Mouse (Mus musculus) adrenal gland, postnatal 4 days (tissue): Measurements from ENCODE around the gene Slc25a10. TPM values are rescaled to one million over a fixed set of nuclear protein-coding genes. Genes with fewer than 3 reads are reported as not detected.

ENCODE experiments used
- DNase-seq, 2 experiments: peaks; one replicate each; pipeline ENCODE4 v3.0.0; 2021 to 2022; ENCODE audit warnings: low spot score in 2 of 2, mixed read lengths in 2 of 2
- total RNA-seq, 2 experiments: library from RNA; stranded (reverse); gene quantifications; 2 replicates each; pipeline ENCODE4 v1.2.3; 2021

Slc25a10 gene
- total RNA-seq, 2 experiments from 2014 or later: 102 to 103 TPM

DNA sequence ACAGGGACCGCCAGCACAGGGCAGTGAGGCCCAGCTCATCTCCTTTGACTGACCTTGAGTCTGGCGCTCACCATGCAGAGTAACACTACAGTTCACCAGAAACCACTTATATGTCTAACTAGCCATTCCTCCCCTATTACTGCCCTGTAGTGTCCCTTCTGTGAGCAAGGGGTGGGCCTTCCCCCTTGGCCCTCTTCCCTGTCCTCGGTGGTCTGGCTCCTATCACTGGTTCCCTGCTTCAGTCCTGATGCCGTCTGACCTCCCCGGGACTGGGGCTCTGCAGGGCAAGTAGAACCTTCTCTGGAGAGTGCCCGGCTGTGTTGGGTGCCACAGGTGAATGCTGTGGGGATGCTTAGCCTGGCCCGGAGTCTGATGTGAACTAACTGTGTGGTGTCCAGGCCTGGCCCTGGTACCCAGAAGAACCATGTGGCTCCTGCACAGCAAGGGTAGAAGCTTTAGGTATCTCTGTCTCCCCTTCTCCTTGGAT lies 8.1 kb upstream of the Slc25a10 start:
- no peak for DNase-seq

DNA sequence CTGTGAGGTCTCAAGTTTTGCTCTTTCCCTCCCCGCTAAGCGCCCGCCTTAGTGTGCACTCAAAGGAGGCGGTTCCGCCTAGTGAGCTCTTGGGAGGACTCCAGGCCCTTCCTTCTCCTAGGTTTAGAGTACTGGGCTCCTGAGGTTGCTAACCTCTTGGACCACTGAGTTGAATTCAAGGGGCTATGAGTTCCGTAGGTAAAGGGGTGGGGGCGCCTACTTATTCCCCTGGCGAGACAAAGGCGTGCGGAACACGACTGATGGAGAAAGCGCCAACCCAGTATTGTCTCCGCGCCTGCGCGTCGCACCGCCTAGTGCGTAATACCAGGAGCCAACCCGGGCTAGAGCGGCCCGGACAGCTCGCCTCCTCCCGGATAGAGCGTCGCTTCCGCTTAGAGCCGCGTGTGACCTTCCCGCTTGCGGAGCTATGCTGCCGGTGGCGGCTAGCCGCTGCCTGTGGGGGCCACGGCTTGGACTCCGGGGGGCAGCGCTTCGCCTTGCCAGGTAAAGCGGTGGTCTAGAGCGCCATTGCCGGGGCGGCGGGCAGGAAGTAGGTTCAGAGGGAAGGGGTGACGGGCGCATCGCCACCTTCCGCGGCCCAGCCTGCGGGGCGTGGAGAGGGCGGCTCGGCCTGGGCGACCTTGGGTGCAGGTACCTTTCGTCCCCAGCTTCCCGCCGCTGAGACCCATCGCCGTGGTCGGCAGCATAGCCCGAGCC lies 7.2 kb upstream of the Slc25a10 start, which contains the start of gene Mrpl12:
Gene Mrpl12 (plus strand): TSS at position 349 of the 717 bp plus-strand sequence.
- DNase-seq: peak; percentile 74 to 83

DNA sequence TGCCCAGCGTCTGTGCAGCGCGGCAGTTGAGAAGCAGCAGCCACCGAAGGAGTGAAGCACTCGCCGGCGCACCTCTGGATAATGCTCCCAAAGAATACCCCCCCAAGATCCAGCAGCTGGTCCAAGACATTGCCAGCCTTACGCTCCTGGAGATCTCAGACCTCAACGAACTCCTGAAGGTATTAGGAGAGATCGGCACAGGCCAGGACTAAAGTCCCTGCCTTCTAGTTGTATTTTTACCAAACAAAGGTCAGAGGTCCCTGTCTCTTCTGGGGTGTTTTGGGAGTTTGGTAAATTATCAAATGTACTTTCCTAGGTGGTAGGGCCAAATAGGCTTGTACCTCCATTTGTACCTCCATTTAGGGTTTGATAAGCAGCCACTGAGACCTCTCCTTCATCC lies 6.4 kb upstream of the Slc25a10 start:
- no peak for DNase-seq

DNA sequence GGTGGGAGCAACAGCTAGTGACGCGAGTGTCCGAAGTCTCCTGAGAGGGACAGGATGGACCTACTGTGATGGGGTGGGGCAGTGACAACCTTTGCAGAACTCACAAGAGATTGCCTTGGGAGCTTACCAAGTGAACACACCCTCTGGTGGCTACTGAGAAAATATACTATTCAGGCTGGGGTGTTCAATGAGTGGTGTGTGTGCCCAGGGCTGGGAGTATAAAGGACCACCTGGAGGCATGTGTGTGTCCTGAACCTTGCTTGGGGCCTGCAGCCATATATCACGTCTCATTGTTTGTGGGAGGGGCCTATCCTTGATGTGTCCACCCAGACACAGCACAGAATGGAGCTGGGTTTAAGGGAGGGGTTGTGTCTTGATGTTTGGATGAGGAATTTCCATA lies 3.1 kb upstream of the Slc25a10 start:
- DNase-seq: no peak

DNA sequence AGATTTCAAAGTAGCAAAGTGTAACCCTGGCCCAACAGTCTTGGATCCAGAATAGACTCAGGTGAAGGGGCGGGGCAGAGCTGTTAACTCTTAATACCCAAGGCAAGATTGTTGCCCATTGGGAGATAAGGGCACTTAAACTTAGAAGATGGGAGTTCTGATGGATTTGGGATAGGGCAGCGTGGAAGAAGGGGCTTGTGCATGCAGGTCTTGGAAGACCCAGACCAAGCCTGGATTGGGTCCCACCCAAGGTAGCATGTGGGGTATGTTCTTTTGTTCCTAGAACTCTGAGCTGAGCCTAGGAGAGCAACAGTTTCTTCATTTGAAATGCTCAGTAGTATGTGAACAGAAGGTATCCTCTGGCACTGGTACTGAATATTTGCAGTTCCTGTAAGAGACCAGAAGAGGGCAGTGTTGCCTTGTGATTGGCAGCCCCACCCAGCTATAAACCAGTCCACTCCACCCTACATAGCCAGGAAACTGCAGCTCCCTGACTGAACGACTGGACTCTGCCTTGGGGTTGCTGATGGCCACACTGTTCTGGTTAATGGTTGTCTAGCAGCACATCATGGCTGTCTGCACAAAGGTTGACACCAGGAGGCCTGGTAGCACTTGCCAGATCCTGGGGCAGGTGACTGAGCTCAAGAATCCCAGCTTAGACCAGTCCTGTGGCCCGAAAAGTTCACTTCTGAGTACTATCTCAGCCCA lies 2.4 kb upstream of the Slc25a10 start:
- DNase-seq: peak in 1 of 2 experiments; percentile 54

DNA sequence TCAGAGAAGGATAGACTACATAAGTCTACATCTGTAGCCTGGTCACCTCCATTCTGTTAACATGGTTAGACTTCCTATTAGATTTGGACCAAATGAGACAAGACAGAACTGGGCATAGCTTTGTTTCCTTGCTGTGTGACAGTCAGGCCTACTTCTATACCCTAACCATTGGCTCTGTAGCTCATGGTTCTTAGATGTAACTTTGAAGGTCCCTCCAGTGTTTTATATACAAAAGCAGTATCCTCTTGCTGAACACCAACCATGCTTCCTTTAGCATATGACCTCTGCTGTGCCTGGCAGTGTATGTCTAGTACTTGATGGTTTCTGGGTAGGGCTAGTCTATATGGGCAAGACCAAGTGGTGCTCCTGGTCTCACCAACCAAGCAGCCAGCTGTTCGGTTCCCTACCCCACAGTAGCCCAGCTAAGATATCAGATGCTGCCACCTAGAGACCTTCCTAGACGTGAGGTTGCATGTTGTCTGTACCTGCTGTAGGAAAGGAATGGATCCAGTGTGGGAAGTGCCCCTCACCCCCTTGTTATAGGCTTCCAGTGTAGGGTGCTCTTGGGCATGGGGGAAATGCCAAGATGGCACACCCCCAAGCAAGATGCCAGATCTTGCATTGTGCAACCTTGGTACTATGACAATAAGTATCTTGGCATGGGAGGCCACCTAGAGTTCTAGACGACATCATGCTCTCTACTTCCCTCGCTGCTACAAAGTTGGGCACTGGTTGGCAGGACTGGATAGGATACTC lies 1.2 kb upstream of the Slc25a10 start:
- DNase-seq: no peak

DNA sequence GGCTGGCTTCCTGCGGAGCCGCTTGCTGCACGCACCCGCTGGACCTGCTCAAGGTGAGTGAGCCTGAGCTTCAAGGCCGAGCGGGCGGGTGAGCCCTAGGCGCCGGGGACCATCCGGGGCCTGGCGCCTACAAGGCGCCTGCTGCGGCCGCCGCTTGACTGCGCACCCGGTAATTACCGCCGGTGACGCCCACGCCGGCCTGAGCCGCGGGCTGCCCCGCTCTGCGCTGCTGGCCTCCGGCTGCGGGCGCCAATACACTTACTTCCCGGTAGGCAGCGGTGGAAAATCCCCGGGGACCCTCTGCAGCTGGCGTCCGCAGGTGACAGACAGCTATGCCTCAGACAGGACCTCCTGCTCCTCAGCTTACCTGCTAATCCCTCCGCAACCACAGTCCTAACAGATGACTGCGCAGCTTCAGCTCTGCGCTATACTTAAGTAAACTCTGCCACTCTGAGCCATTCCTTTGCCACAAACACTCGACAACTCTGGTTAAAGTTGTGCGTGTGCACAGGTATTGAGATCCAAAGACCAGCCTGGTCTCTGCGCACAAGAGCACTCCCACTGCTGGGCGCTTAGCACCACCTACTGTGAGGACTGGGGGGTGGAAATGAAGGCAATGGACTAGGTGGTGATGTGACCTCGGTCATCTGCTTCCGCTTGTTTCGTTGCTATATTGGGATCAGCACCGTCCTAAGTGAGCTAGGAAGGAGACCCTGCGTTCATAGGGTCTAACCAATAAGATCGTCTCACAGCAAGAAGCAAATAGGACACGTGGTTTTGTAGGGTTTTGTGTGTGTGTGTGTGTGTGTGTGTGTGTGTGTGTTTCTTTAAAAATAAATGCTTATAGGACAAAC lies 611 bp downstream of the Slc25a10 start:
- no peak for DNase-seq

DNA sequence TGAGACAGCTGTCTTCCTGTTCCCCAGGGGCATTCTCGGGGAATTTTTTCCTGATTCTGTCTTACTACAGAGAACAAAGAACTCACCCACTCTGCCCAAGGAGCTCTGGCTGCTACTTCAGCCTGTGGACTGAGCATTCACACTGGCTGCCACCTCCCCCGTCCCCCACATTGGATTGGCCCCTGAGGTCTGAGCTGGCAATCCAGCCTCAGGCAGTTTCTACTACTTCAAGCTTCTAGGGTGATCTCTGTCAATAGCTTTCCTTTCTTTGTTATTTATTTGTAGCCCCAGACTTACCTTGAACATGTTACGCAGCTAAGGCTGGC lies 1.2 kb downstream of the Slc25a10 start:
- DNase-seq: no peak

DNA sequence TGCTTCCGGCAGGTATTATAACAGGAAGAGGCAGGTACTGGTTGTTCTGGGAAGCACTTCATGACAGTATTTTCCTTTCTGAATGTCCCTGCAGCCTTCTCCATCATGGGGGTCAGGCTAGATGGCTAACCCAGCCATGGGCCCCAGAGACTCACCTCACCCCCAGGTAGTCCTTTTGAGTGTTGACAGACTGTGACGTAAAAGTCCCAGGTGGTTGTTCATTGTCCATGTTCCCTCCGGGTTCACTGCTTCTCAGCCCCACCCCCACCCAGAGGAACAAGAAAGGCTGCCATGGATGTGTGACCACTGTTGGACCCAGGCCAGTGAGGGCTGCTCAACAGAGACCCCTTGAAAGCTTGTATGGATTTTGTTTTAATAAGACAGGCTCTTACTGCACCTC lies 1.7 kb downstream of the Slc25a10 start:
- no peak for DNase-seq

DNA sequence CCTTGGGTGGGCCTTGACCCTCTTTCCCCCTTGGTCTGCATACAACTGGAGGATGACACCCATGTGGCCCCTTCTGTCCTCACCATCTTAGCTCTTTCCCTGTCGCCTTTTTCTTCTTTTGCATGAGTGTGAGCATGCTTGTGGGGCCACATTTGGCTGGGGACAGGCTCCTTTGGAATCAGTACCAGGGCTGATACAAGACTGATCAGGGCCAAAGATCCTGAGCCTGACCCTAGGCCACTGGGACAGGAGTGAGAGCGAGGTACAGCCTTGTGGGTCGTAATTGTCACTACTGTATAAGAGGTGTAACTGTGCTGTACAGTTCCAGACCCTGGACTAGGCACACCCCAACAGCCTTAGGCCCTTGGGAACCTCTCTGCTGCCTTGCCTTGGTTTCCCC lies 2.3 kb downstream of the Slc25a10 start:
- no peak for DNase-seq

DNA sequence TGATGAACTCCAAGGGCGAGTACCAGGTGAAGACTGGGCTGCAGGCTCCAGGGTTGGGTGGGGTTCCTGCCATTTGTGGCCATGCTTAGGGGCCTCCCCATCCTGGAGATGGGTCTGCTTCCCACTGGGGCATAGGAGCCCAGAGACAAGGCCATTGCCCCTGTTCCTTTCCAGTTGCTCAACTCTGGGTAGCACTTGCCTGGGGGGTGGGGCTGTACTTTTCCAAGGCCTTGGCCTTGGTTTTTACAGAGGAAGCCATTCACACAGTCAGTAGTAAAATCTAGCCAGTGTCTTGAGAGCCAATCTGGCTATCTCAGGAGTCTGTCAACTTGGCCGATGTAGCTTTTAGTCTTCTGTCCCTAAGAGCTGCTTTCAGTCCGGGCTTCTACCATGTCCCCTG lies 5.8 kb downstream of the Slc25a10 start:
- DNase-seq: peak in 1 of 2 experiments; percentile 43

DNA sequence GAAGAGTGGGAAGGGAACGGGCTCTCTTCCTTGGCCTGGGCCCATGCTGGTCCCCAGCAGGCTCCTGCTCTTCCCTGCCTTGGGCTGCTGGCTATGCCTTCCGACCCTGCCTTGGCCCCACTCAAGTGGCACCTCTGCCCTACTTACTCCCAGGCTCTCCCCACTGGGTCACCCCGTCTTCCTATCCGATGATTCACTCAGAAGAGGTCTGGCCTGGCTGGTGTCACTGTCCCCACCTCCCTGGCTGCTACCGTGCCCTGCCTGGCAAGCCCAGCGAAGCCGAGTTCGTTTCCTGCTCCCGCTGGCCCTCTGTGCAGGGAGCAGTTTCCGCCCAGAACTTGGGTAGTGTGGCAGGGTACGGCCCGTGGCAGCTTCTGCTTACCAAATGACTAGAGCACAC lies 6.6 kb downstream of the Slc25a10 start:
- no peak for DNase-seq

DNA sequence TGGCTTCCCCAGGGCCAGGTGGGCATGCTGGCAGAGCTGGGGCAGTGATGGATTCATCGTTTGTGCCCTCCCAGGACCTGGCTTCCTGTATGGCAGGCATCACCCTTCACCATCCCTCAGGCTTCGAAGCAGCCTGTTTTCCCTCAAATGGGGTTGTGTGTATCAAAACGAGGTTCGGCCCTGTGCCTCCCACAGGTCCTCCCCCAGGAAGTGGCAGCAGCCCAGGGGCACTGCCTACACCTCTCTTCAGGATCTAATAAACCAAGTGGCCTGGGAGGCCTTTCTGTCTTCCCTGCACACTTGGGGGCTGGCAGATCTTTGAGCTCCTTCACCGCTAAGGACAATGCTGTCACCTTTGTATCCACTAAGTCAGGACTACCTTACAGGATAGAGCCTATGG lies 7.3 kb downstream of the Slc25a10 start:
- DNase-seq: no peak

DNA sequence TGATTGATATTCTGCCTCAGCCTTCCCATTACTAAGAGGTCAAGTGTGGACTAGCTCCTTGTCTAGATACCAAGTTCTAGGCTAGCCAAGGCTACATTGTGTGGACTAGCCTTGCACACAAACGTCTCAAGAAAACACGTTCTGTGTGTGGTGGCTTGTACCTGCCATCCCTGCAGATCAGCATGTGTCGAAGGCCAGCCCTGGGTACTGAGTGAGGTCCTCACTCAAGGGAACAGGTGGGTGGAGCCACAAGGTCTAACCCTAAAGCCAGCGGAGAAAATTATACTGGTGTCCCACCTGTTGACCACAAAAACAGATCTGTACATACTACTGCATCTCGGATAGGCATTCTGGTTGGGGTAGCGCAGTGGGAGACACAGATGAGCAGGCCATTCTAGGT lies 8.3 kb downstream of the Slc25a10 start:
- no peak for DNase-seq

DNA sequence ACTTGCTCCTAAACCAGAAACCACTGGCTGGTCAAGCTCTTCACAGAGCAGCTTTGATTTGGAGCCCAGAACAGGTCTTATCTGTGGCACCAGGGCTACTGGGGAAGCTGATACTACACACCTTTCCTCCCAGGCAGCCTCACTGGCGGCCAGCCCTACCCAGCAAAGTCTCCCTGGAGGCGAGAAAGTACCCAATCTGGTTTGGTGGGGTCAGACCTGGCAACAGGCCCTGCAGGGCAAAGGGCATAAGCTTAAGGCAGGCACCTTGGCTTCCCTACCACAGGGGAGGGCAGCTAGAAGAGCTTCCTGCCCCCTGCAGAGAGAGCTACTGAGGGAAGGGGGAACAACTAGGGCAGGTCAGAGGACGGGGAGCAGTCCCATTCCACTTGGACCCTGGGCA lies 8.7 kb downstream of the Slc25a10 start:
- no peak for DNase-seq

DNA sequence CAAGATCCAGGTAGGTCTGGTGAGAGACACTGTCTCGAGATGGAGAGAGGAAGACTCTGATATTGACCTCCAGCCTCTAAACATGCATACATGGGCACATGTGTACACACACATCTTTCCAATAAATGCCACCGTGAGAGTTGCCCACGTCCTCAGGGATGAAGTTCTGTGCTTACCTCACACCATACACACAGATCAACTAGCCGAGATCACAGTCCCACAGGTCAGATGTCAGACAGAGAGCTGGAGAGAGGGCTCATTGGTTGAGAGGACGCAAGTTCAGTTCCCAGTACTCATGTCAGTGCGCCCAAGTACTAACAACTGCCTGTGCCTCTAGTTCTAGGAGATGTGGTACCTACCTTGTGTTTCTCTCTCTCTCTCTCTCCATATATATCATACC lies 9.4 kb downstream of the Slc25a10 start:
- DNase-seq: no peak

DNA sequence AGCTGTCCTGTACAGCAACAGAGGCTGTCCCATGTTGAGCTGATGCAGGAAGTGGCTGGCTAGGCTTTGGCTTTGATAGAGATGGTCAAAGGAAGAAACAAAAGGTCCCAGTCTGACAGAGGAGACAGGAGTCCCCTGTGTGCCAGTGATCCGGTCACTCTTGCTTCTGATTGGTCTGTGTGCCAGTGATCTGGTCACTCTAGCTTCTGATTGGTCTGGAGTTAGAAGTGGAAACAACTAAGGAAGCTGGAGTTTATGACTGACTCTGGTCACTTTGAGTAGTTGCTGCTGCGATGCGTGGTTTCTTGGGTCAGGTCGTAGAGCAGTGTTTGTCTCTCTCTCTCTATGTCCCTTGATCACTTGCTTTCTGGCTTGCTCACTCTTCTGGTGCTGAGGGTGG lies 10.1 kb downstream of the Slc25a10 start:
- no peak for DNase-seq

DNA sequence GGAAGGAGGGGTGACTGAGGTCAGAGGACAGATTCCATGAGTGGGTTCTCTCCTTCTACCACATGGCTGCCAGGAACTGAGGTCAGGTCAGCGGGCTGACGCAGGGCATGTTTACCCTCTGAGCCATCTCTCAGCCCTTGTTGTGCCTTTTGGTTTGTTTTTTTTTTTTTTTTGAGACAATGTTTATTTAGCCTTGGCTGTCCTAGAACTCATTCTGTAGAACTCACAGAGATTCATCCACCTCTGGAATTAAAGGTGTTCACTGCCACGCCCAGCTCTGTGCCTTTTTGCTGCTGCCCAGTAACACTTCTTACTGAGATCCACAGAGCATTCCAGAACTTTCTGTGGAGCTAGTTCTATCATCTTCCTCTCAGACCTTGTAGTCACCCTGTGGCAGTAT lies 14.0 kb downstream of the Slc25a10 start:
- no peak for DNase-seq

DNA sequence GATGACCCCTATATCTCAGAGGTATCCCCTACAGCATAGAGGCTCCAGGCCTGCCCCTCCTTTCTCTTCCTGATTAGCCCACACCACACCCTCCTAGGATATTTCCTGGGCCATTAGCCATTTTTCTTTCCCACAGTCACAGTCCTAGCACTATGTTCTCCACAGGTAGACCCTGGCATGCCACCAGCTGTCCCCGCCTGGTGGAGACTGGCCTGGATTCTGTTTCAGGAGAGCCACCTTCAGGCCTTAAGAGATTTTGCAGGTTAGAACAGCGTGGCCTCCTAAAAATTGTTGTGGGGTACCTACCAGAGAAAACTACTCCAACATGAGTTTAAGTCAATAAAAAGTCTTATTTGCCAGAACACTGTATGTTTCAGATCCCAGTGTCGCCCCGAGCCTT lies 15.3 kb downstream of the Slc25a10 start:
- DNase-seq: no peak

DNA sequence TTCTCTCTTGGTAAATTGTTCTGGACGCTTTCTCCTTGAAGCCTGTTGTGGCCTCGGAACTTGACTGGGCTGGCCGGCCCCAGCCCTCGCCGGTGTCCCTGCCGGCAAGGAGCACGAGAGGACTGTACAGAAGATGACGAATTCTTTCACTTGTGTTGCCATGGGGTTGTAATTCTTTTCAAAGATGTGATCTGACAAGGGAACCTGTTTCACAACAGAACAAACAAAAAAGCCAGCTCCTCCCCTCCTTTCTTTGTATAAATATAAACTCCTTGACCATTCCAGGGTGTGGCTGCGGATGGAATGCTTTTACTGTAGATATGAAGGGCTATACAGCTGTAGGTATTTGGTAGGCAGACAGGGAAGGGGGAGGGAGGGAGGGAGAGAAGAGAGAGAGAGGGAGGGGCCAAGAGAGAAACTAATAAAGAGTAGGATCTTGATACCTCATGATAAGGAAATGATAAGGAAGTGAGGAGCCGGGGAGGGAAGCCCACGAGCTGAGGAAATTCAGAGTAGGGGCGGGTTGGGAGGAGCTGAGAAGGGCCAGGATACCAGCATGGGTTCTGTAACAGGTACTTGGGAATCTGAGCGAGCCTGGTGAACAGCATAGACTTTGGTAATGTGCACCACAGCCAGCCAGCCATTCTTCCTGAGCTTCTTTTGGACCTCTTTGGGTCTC lies 16.1 kb downstream of the Slc25a10 start:
- DNase-seq: no peak
